Mouse (Mus musculus) spleen, adult 2 months (tissue): ENCODE measurements around the gene Prrt2.

Source experiments
- CTCF ChIP-seq: fragments of 200-500 bp; IDR thresholded peaks from 2 replicates; pipeline ENCODE4 v1.5.1; 2011; ENCODE audit warnings: mild to moderate bottlenecking, inconsistent platforms; ENCODE audit not compliant: insufficient read depth, insufficient read length, insufficient replicate concordance; ENCODE audit errors: extremely low read depth
- POLR2A ChIP-seq: fragments of 200-500 bp; IDR thresholded peaks from 2 replicates; pipeline ENCODE4 v1.6.1; 2011; ENCODE audit warnings: low read depth, low read length, inconsistent platforms

DNA sequence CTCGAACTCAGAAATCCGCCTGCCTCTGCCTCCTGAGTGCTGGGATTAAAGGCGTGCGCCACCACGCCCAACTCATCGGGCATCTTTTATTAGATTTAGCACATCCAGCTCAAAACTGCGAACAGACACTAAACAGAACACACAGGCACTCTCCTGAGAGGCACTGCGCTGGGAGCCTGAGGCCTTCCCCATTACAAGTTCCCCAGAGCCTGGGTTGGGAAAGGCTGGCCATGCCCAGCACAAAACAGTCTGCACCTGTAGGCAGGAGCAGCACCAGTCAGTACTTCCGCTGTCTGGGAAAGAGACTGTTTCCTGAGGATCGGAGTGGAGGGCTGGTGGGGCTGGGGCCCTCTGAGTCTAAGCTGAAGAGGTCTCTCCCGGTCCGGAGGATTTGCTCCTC is 6.0 kb downstream of the Prrt2 start:
- no peak for TF ChIP-seq CTCF
- TF ChIP-seq POLR2A = no peak
